Mouse (Mus musculus) spleen, adult 2 months (tissue): ENCODE data around the gene Snx27. TPM values are rescaled to one million over a fixed set of nuclear protein-coding genes. Genes with fewer than 3 reads are reported as not detected.

Source experiments
- DNase-seq, 2 experiments: peaks; one replicate each; pipeline versions ENCODE4 v3.0.0 to v3.0.0-alpha.2; 2012 to 2021; ENCODE audit warnings: low spot score in 2 of 2, low read depth in 1 of 2
- H3K27ac ChIP-seq: fragments of 200-500 bp; 2 replicates; pipeline ENCODE4 v1.5.1; 2012; ENCODE audit warnings: low read length, inconsistent platforms; ENCODE audit not compliant: insufficient read depth
- H3K27me3 ChIP-seq: fragments of 200-500 bp; 2 replicates; pipeline ENCODE4 v1.6.1; 2012; ENCODE audit warnings: mild to moderate bottlenecking, moderate library complexity, low read length, inconsistent platforms; ENCODE audit not compliant: control insufficient read depth, insufficient read depth
- H3K36me3 ChIP-seq: fragments of 200-500 bp; 2 replicates; pipeline ENCODE4 v1.6.1; 2012; ENCODE audit warnings: mild to moderate bottlenecking, low read length, inconsistent platforms; ENCODE audit not compliant: control insufficient read depth, insufficient read depth
- H3K4me1 ChIP-seq: fragments of 200-500 bp; 2 replicates; pipeline ENCODE4 v1.6.1; 2011; ENCODE audit warnings: inconsistent platforms; ENCODE audit not compliant: control insufficient read depth, insufficient read depth, insufficient read length
- H3K4me3 ChIP-seq: fragments of 200-500 bp; 2 replicates; pipeline ENCODE4 v1.5.1; 2011; ENCODE audit warnings: mild to moderate bottlenecking, inconsistent platforms; ENCODE audit not compliant: insufficient read depth, insufficient read length; ENCODE audit errors: extremely low read depth
- CTCF ChIP-seq: fragments of 200-500 bp; IDR thresholded peaks from 2 replicates; pipeline ENCODE4 v1.5.1; 2011; ENCODE audit warnings: mild to moderate bottlenecking, inconsistent platforms; ENCODE audit not compliant: insufficient read depth, insufficient read length, insufficient replicate concordance; ENCODE audit errors: extremely low read depth
- POLR2A ChIP-seq: fragments of 200-500 bp; IDR thresholded peaks from 2 replicates; pipeline ENCODE4 v1.6.1; 2011; ENCODE audit warnings: low read depth, low read length, inconsistent platforms
- WGBS: fragments of 180-500 bp; shearing (Covaris S2); methylation state at CpG from one replicate; pipeline ENCODE4 v1.1.7; 2018; 5-methylcytosine and 5-hydroxymethylcytosine counted together
- polyA plus RNA-seq: library from polyadenylated mRNA; depleted of rRNA; stranded (reverse); fragments of >200 nt; gene quantifications from 2 replicates; pipeline ENCODE4 v1.2.3, GENCODE M21; 2012

Gene Snx27
- polyA plus RNA-seq, 1 experiment: 5.4 TPM

- Histone ChIP-seq H3K27ac (no peak overlapping the region), H3K36me3 (no peaks in the 10 kb centered on the region), H3K4me3 (no peak overlapping the region), H3K27me3 (no peaks in the 10 kb centered on the region), H3K4me1 (no peaks in the 10 kb centered on the region)
- 69% methylated on average over 3 of the region's 3 CpGs for WGBS
- no peak for DNase-seq
- no peak for TF ChIP-seq CTCF
- no peak for TF ChIP-seq POLR2A
Observed at GRCm38 (mm10) chr3:94597224-94597779, 14.8 kb upstream of the Snx27 start.

DNA sequence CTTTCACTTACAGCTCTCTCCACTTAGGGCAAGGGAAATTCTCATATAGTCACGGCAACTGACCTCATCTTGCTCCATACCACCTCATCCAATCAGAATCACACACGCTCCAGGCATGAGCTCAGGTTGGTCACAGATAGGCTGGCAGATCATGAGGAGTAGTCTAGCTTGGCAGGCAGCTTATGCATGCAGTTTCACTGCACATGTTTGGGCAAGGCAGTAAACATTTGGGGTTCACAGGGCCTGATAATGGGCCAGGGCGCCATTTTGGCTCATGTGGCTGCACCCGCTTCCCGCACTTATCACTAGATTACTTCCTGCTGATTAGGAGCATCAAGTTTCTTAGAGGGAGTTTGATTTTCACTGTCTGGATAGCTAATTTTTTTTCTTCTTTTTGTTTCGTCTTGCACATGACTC, 13.4 kb upstream of the Snx27 start:
- TF ChIP-seq POLR2A (no peak), CTCF (no peak)
- H3K27me3 ChIP-seq: no peaks in the 10 kb centered on the region
- H3K4me3 ChIP-seq: no peak overlapping the region
- WGBS: 91% methylated on average over 6 of the region's 6 CpGs
- DNase-seq: no peak
- no peaks in the 10 kb centered on the region for H3K4me1 ChIP-seq
- no peaks in the 10 kb centered on the region for H3K36me3 ChIP-seq
- H3K27ac ChIP-seq: no peak overlapping the region

DNA sequence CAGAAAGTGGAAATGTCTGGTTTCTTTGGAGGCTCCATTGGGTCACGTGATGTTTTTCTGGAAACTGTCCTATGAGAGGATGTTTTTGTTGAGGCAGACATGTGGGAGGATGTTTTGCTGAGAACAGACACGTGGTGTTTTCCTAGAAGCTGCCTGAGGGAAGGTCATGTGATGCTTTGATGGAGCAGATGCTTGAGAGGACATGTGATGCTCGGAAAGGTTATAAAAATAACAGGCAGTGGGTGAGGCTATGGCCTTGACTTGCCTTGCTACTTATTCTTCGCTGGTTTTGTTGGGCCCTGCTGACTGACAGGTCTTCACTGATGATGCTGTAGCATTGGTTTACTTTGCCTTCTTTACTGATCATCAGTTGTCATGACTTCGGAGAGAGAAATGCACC, 8.6 kb upstream of the Snx27 start:
- no peak overlapping the region for H3K4me3 ChIP-seq
- H3K36me3 ChIP-seq: no peaks in the 10 kb centered on the region
- H3K27ac ChIP-seq: no peak overlapping the region
- no peaks in the 10 kb centered on the region for H3K4me1 ChIP-seq
- no peak for TF ChIP-seq POLR2A
- TF ChIP-seq CTCF: no peak
- WGBS: 74% methylated on average over 5 of the region's 5 CpGs
- DNase-seq: no peak
- no peaks in the 10 kb centered on the region for H3K27me3 ChIP-seq

- H3K36me3 ChIP-seq: no peaks in the 10 kb centered on the region
- H3K4me1 ChIP-seq: no peaks in the 10 kb centered on the region
- no peak overlapping the region for H3K27ac ChIP-seq
- no peak for TF ChIP-seq POLR2A
- no peak for TF ChIP-seq CTCF
- WGBS: 79% methylated on average over 5 of the region's 5 CpGs
- no peak overlapping the region for H3K4me3 ChIP-seq
- DNase-seq: no peak
- H3K27me3 ChIP-seq: no peaks in the 10 kb centered on the region
Observed at GRCm38 (mm10) chr3:94587962-94588361, 5.4 kb upstream of the Snx27 start.

- no peaks in the 10 kb centered on the region for H3K27me3 ChIP-seq
- no peak overlapping the region for H3K27ac ChIP-seq
- WGBS: 64% methylated on average over 7 of the region's 7 CpGs
- H3K4me1 ChIP-seq: peaks cover 3% of the 10 kb centered on the region
- no peaks in the 10 kb centered on the region for H3K36me3 ChIP-seq
- H3K4me3 ChIP-seq: no peak overlapping the region
- TF ChIP-seq CTCF (no peak), POLR2A (no peak)
- DNase-seq: no peak
Observed at GRCm38 (mm10) chr3:94582944-94583343, 428 bp upstream of the Snx27 start.

GRCm38 (mm10) chr3:94581793-94582455, 592 bp downstream of the Snx27 start:
- 1% methylated on average over 47 of the region's 48 CpGs for WGBS
- Histone ChIP-seq H3K36me3 (no peaks in the 10 kb centered on the region), H3K27ac (peak overlapping the region; percentile 64; the same call in 1 of the 2 replicates), H3K4me3 (peak overlapping the region; percentile 90), H3K4me1 (peaks cover 3% of the 10 kb centered on the region), H3K27me3 (no peaks in the 10 kb centered on the region)
- TF ChIP-seq POLR2A (peak; percentile 23; the same call in 1 of the 2 replicates), CTCF (no peak)
- DNase-seq: peak in 1 of 2 experiments; percentile 59

DNA sequence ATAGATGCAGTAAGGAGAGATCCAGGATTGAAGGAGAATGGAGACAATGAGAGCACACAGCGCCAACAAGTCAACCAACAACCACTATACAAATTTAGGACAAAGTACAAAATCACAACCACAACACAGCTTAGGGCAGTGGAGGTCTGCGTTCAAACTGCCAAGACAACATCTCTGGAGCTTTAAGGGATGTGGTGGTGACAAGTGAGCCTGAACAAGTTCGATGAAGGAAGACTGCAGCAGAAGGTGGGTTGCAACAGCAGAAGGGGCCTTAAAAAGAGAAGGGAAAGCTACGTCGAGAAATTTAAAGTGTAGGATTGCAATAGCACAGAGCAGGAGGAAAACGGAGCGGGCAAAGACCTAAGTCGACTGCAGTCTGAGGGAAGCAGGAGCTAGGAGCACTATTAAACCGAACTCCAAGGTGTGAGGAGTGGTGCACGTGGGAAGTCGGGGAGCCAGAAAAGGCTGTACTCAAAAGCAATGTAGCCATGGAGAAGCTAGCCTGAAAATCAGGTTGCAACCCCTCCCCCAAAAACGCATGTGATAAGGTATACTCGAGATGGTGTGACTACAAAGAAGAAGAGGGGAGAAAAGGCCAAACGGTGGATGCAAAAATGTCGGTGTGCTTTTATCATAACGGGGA, 1.3 kb downstream of the Snx27 start:
- Histone ChIP-seq H3K36me3 (no peaks in the 10 kb centered on the region), H3K4me1 (peaks cover 3% of the 10 kb centered on the region), H3K27me3 (no peaks in the 10 kb centered on the region), H3K4me3 (peak overlapping the region; percentile 90; the same call in 1 of the 2 replicates), H3K27ac (no peak overlapping the region)
- no peak for DNase-seq
- TF ChIP-seq CTCF (no peak), POLR2A (no peak)
- WGBS: 13% methylated on average over 16 of the region's 16 CpGs
